Mouse (Mus musculus): Measurements from ENCODE around the gene AI593442. TPM values are rescaled to one million over a fixed set of nuclear protein-coding genes. Genes with fewer than 3 reads are reported as not detected.

Gene AI593442
- total RNA-seq (2014; rRNA removed) (24.1 and 25.3 TPM in 2 replicates), polyA plus RNA-seq (2015; fragmentation: Nextera tagmentation; extraction: Ambion mirVana) (42.4 and 77.7 TPM in 2 replicates)

GRCm38 (mm10) chr9:52679362-52679947 is at the start of gene AI593442:
TSS of gene AI593442 (minus strand) at chr9:52679780.
- ATAC-seq (peak; percentile 93), DNase-seq (peak; percentile 75)
- no peaks in the 10 kb centered on the region for H3K9me3 ChIP-seq (ENCODE audit: low read length)
- peak within 1 kb of the TSS; percentile 89 for H3K27ac ChIP-seq (ENCODE audit: low read depth, low read length)
- 0% methylated on average over 25 of the region's 27 CpGs for WGBS
- peak within 1 kb of the TSS; percentile 68 for H3K4me3 ChIP-seq (ENCODE audit: low read depth, low read length)
- H3K4me2 ChIP-seq (ENCODE audit: low read depth): peak within 1 kb of the TSS; percentile 87
- H3K4me1 ChIP-seq (ENCODE audit: insufficient read depth): peaks cover 11% of the 10 kb centered on the region; the same call in 1 of the 2 replicates
- H3K27me3 ChIP-seq (ENCODE audit: insufficient read depth, low read length): no peaks in the 10 kb centered on the region
- peak within 1 kb of the TSS; percentile 73 for H3K9ac ChIP-seq
- H3K36me3 ChIP-seq (ENCODE audit: insufficient read depth): no peaks in the 10 kb centered on the region
- TF ChIP-seq CTCF (IDR thresholded peaks at IDR 0.05; ENCODE audit: low read depth): no peak

- Histone ChIP-seq H3K27me3 (ENCODE audit: insufficient read depth, low read length) (no peaks in the 10 kb centered on the region), H3K36me3 (ENCODE audit: insufficient read depth) (no peaks in the 10 kb centered on the region), H3K9ac (no peak overlapping the region), H3K27ac (ENCODE audit: low read depth, low read length) (no peak overlapping the region), H3K9me3 (ENCODE audit: low read length) (no peaks in the 10 kb centered on the region), H3K4me1 (ENCODE audit: insufficient read depth) (no peaks in the 10 kb centered on the region), H3K4me2 (ENCODE audit: low read depth) (no peak overlapping the region), H3K4me3 (ENCODE audit: low read depth, low read length) (no peak overlapping the region)
- 89% methylated on average over 5 of the region's 5 CpGs for WGBS
- TF ChIP-seq CTCF (IDR thresholded peaks at IDR 0.05; ENCODE audit: low read depth): no peak
- ATAC-seq (no peak), DNase-seq (no peak)
These were observed 49.2 kb upstream of the AI593442 start for GRCm38 (mm10) chr9:52728806-52729205.

GRCm38 (mm10) chr9:52722626-52723025 is 43.0 kb upstream of the AI593442 start:
- no peak overlapping the region for H3K27ac ChIP-seq (ENCODE audit: low read depth, low read length)
- H3K4me3 ChIP-seq (ENCODE audit: low read depth, low read length): no peak overlapping the region
- DNase-seq: no peak
- no peak for TF ChIP-seq CTCF (IDR thresholded peaks at IDR 0.05; ENCODE audit: low read depth)
- 87% methylated on average over 1 of the region's 1 CpGs for WGBS
- no peaks in the 10 kb centered on the region for H3K9me3 ChIP-seq (ENCODE audit: low read length)
- H3K27me3 ChIP-seq (ENCODE audit: insufficient read depth, low read length): no peaks in the 10 kb centered on the region
- H3K4me2 ChIP-seq (ENCODE audit: low read depth): no peak overlapping the region
- H3K4me1 ChIP-seq (ENCODE audit: insufficient read depth): 0 out of 2 replicates have a peak, but pooled peaks cover 3% of the 10 kb centered on the region
- H3K9ac ChIP-seq: no peak overlapping the region
- no peaks in the 10 kb centered on the region for H3K36me3 ChIP-seq (ENCODE audit: insufficient read depth)
- ATAC-seq: no peak

- no peak for TF ChIP-seq CTCF (IDR thresholded peaks at IDR 0.05; ENCODE audit: low read depth)
- ATAC-seq: peak; percentile 79
- no peak overlapping the region for H3K9ac ChIP-seq
- H3K27ac ChIP-seq (ENCODE audit: low read depth, low read length): no peak overlapping the region
- 32% methylated on average over 2 of the region's 2 CpGs for WGBS
- no peak overlapping the region for H3K4me2 ChIP-seq (ENCODE audit: low read depth)
- no peaks in the 10 kb centered on the region for H3K27me3 ChIP-seq (ENCODE audit: insufficient read depth, low read length)
- no peaks in the 10 kb centered on the region for H3K36me3 ChIP-seq (ENCODE audit: insufficient read depth)
- H3K9me3 ChIP-seq (ENCODE audit: low read length): no peaks in the 10 kb centered on the region
- no peak overlapping the region for H3K4me3 ChIP-seq (ENCODE audit: low read depth, low read length)
- H3K4me1 ChIP-seq (ENCODE audit: insufficient read depth): 0 out of 2 replicates have a peak, but pooled peaks cover 3% of the 10 kb centered on the region
- DNase-seq: peak; percentile 52
These were observed 40.0 kb upstream of the AI593442 start for GRCm38 (mm10) chr9:52719562-52719961.

- no peak for TF ChIP-seq CTCF (IDR thresholded peaks at IDR 0.05; ENCODE audit: low read depth)
- no peaks in the 10 kb centered on the region for H3K9me3 ChIP-seq (ENCODE audit: low read length)
- peak overlapping the region; percentile 87 for H3K4me2 ChIP-seq (ENCODE audit: low read depth)
- no peak for ATAC-seq
- H3K27me3 ChIP-seq (ENCODE audit: insufficient read depth, low read length): no peaks in the 10 kb centered on the region
- DNase-seq: no peak
- 50% methylated on average over 5 of the region's 5 CpGs for WGBS
- H3K36me3 ChIP-seq (ENCODE audit: insufficient read depth): no peaks in the 10 kb centered on the region
- peak overlapping the region; percentile 68 for H3K4me3 ChIP-seq (ENCODE audit: low read depth, low read length)
- peak overlapping the region; percentile 73; the same call in 1 of the 2 replicates for H3K9ac ChIP-seq
- H3K27ac ChIP-seq (ENCODE audit: low read depth, low read length): peak overlapping the region; percentile 89
- H3K4me1 ChIP-seq (ENCODE audit: insufficient read depth): peaks cover 11% of the 10 kb centered on the region; the same call in 1 of the 2 replicates
These were observed 456 bp upstream of the AI593442 start for GRCm38 (mm10) chr9:52680036-52680435.

- no peak for TF ChIP-seq CTCF (IDR thresholded peaks at IDR 0.05; ENCODE audit: low read depth)
- Histone ChIP-seq H3K9ac (peak overlapping the region; percentile 73), H3K27ac (ENCODE audit: low read depth, low read length) (peak overlapping the region; percentile 89), H3K4me2 (ENCODE audit: low read depth) (peak overlapping the region; percentile 87), H3K9me3 (ENCODE audit: low read length) (no peaks in the 10 kb centered on the region), H3K4me3 (ENCODE audit: low read depth, low read length) (peak overlapping the region; percentile 68), H3K27me3 (ENCODE audit: insufficient read depth, low read length) (no peaks in the 10 kb centered on the region), H3K4me1 (ENCODE audit: insufficient read depth) (peaks cover 11% of the 10 kb centered on the region; the same call in 1 of the 2 replicates), H3K36me3 (ENCODE audit: insufficient read depth) (no peaks in the 10 kb centered on the region)
- ATAC-seq (peak; percentile 25), DNase-seq (no peak)
- 2% methylated on average over 10 of the region's 10 CpGs for WGBS
These were observed 753 bp downstream of the AI593442 start for GRCm38 (mm10) chr9:52678839-52679215.

- no peaks in the 10 kb centered on the region for H3K27me3 ChIP-seq (ENCODE audit: insufficient read depth, low read length)
- H3K36me3 ChIP-seq (ENCODE audit: insufficient read depth): no peaks in the 10 kb centered on the region
- H3K4me2 ChIP-seq (ENCODE audit: low read depth): peak overlapping the region; percentile 87
- under 1% methylated on average over 28 of the region's 28 CpGs for WGBS
- DNase-seq (peak; percentile 58), ATAC-seq (peak; percentile 27)
- H3K9me3 ChIP-seq (ENCODE audit: low read length): no peaks in the 10 kb centered on the region
- peak overlapping the region; percentile 73 for H3K9ac ChIP-seq
- peak overlapping the region; percentile 68 for H3K4me3 ChIP-seq (ENCODE audit: low read depth, low read length)
- peaks cover 11% of the 10 kb centered on the region; the same call in 1 of the 2 replicates for H3K4me1 ChIP-seq (ENCODE audit: insufficient read depth)
- H3K27ac ChIP-seq (ENCODE audit: low read depth, low read length): peak overlapping the region; percentile 89
- TF ChIP-seq CTCF (IDR thresholded peaks at IDR 0.05; ENCODE audit: low read depth): no peak
These were observed 1.3 kb downstream of the AI593442 start for GRCm38 (mm10) chr9:52678179-52678838.

All from forebrain, postnatal 0 days (tissue).